Mouse (Mus musculus): ENCODE results near the gene Dlg1.

The Dlg1 gene

GRCm38 (mm10) chr16:31663379-31664286 lies at the start of gene Dlg1:
Gene Dlg1, plus strand, starts transcription at chr16:31663443.
- peak; percentile 86 for DNase-seq (ENCODE audit: low spot score)

- no peak for DNase-seq (ENCODE audit: low spot score)
Observed at GRCm38 (mm10) chr16:31616382-31616781, 46.9 kb upstream of the Dlg1 start.

GRCm38 (mm10) chr16:31617128-31617527 lies 46.1 kb upstream of the Dlg1 start:
- DNase-seq (ENCODE audit: low spot score): no peak

GRCm38 (mm10) chr16:31617823-31618371 lies 45.3 kb upstream of the Dlg1 start:
- DNase-seq (ENCODE audit: low spot score): peak; percentile 68

DNA sequence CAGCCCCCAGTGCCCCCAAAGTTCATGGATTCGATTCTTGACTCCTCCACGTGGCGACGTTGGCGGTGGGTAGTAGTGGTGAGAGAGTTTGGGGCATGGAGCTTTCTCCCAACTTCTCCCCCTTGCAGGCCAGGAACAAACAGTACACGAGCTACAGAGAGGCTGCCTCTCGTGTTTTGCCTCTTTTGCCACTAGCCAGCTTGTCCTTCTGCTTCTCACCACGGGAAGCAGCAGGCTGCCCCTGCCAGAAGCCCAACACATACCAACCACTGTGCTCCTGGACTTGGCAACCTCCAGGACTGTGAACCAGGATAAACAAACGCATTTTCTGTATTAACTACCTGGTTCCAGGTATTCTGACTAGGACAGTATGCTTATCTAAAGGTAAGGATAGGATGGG lies 44.6 kb upstream of the Dlg1 start:
- no peak for DNase-seq (ENCODE audit: low spot score)

DNA sequence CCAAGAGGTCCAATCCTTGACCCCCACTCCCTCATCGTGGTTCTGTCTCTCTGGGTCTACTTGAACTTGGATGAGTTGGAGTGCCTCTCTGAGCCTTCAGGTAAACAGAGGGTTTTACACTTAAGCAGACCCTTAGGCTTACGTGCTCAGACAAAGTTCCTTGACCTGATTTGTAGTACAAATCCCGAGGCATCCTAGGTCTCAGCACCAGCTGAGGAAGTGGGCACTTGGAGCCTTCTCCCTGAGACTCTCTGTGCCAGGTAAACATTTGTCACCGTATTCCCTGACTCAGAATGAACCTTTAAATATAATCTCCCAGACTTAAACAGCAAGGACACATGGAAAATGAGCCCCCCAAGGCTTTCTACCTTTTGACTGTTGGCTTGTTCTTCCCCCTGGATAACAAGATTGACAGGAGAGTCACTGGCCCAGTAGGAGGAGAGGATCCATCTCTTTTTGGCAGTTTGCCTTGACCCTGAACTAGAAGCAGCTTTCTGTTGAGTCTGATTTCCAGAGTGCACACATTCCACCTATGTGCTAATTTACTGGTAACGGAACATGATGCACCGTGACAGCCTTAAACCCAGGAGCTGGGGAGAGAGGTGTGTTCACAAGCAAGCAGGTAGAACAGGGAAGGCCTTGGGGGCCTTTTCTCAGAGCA lies 43.4 kb upstream of the Dlg1 start:
- DNase-seq (ENCODE audit: low spot score): no peak

GRCm38 (mm10) chr16:31622356-31622755 lies 40.9 kb upstream of the Dlg1 start:
- DNase-seq (ENCODE audit: low spot score): no peak

DNA sequence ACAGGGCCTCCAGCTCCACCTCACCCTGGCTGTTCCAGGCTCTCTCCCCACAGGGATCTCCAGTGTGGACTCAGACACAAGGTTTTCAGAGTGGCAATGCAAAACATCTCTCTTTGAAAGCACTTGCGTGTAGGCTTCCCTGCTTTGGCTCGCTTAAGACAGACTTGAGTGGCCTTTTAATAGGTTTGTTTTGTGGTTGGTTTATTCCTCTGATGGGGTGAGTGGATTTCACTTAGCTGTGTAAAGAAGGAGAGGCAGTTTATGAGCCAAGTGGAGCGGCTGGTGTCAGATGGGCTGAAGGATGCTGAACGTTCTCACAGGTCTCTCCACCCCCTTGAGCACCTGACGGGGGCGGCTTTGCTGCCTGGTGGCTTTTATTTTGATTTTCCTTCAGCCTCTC lies 40.1 kb upstream of the Dlg1 start:
- DNase-seq (ENCODE audit: low spot score): no peak

DNA sequence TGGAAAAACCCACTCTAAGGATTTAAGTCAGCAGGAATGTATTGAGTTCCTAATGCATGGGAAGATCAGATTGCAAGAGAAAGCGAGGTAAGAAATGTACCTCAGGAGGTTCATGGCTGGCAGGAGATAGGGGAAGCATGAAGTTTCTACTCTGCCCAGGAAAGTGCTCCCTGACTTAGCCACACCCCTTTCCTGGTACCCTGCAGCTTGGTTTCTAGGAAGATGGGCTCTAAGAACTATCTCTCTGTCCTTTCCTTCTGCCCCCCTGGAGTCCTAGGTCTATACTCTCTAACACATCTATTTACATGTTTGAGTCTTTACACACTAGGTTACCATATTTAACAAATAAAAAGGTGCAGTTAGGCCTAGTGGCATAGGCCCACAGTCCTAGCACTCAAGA lies 38.5 kb upstream of the Dlg1 start:
- DNase-seq (ENCODE audit: low spot score): no peak

- no peak for DNase-seq (ENCODE audit: low spot score)
Observed at GRCm38 (mm10) chr16:31626331-31626730, 36.9 kb upstream of the Dlg1 start.

GRCm38 (mm10) chr16:31630381-31630780 lies 32.9 kb upstream of the Dlg1 start:
- DNase-seq (ENCODE audit: low spot score): no peak

GRCm38 (mm10) chr16:31631046-31631445 lies 32.2 kb upstream of the Dlg1 start:
- DNase-seq (ENCODE audit: low spot score): no peak

DNA sequence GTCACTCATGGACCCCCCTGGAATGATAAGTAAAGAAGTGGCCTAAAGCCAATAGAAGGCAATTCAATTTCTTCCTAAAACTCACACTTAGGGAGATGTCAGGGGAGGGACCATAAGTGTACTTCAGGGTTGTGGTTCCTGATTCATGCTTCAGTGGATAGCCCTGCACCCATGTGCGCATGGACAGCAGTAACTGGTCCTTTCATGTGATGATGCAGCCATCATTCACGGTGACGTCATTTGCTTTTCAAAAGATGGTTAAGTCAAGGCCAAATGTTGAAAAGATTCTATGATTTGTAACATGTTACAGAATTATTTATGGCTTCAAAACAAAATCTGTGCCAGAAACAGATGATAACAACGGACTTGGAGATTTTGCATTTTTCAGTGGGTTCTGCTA lies 28.9 kb upstream of the Dlg1 start:
- no peak for DNase-seq (ENCODE audit: low spot score)

- DNase-seq (ENCODE audit: low spot score): no peak
Observed at GRCm38 (mm10) chr16:31638393-31638792, 24.9 kb upstream of the Dlg1 start.

DNA sequence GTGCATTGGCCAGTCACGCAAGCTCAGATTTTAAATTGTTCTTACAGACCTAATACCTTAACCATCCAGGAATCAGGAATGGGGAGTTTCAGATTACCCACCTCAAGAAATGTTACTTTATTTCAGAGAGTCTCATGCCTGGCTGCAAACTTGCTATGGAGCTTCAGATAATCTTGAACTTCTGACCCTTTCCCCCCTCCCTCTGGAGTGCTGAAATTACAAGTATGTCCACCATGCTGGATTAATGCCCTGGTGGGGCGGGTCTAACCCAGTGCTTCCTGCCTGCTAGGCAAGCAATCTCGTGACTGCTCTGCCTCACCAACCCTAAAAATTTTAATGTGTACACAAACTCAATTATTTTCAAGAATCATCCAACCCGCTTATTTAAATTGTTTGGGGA lies 23.3 kb upstream of the Dlg1 start:
- no peak for DNase-seq (ENCODE audit: low spot score)

DNA sequence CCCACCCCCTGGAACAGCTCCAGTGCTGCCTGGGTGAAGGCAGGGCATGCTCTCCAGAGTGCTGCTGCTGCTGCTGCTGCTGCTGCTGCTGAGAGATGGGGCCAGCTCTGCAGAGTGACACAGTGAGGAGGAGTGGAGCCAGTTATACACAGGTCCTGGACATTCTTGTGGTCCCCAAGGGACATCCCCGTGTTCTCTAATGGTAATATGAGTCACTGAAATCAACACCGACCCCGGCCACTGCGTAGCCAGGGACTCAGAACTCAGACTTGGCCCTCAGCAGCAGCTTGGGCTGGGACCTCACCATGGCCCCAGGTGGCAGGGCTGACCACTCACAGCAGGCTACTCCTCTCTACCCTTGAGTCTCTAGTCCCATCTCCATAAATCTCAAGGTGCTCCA lies 21.5 kb upstream of the Dlg1 start:
- DNase-seq (ENCODE audit: low spot score): no peak

- no peak for DNase-seq (ENCODE audit: low spot score)
Observed at GRCm38 (mm10) chr16:31647221-31647620, 16.0 kb upstream of the Dlg1 start.

DNA sequence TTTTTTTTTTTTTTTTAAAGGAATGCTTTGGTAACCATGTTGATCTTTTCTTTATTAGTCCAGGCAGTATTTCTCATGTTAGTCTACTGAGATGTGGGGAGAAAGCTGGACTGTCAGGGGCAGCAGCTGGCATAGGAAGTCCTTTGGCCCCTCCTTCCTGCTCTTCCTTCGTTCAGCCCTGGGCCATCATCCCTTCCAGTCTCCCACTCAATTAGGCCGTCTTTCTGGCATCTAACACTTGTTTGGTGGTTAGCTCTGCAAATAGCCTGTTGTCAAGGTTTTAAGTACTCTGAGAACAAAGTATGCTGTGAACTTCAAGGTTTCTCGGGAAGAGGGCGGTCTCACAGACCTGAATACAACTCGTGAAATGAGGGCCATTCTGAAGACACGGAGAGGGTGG lies 12.5 kb upstream of the Dlg1 start:
- no peak for DNase-seq (ENCODE audit: low spot score)

DNA sequence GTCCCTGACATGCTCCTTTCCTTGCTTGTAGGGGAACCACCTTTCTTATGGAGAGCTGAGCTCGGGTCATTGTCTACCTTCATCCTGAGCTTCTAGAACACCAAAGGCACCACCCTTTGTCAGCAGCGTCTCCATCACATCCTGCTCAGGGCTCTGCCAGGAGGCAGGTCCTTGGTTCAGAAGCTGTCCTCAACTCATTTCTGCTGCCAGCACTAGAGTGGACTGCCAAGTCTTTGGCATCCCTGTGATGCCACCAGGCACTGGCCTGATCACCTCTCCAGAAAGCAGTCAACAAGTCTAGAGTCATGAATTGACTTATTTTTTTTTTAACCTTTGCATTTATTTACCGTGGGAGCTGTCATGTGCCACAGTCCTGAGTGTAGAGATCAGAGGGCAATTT lies 11.7 kb upstream of the Dlg1 start:
- no peak for DNase-seq (ENCODE audit: low spot score)

GRCm38 (mm10) chr16:31652115-31652843 lies 11.0 kb upstream of the Dlg1 start:
- DNase-seq (ENCODE audit: low spot score): no peak

DNA sequence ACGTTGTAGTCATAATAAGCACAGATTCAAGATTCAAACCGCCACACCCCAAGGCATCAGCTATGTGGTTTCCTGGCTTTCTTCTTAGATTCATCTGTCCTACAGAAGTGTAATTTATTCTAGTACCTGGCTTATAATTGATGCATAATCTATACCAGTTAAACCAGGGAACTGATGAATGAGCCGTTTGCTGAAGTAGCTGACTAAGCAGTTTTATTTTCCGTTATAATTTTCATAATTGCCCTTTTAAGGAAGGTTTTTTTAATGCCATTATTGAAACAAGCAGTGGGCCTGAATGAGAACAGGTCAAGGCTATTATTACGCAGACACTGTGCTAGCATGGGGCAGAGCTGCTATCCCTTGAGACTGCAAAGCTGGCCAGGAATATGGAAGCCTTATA lies 9.6 kb upstream of the Dlg1 start:
- no peak for DNase-seq (ENCODE audit: low spot score)

GRCm38 (mm10) chr16:31654021-31654420 lies 9.2 kb upstream of the Dlg1 start:
- DNase-seq (ENCODE audit: low spot score): no peak

DNA sequence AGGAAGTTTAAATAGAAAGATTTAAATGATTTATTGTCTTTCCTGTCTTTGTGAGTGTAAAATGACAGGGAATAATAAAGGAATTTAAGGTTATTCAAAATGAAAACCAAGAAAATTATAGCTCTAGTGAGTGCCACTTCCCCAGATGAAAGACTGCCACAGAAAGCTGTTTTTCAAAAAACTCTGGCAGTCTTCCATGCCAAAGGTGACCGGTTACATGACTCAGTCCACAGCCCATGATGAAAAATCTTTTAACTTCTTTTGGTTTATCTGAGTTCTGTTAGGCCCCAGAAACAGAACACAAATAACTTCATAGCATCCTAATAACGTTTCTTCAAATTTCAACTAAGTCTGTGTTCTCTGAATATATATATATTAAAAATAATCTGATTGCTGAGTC lies 7.7 kb upstream of the Dlg1 start:
- DNase-seq (ENCODE audit: low spot score): no peak

Measured in MN1 (cell line).